Mouse (Mus musculus) testis, adult 2 months (tissue): ENCODE results near the gene Traip. TPM values are rescaled to one million over a fixed set of nuclear protein-coding genes. Genes with fewer than 3 reads are reported as not detected.
"Not testable (repeated sequence)": the region's sequence is repeated elsewhere in the genome, so short reads cannot be mapped to it uniquely, and the experiment has no call there.

Experiments
- H3K27ac ChIP-seq: fragments of 200-500 bp; 2 replicates; pipeline ENCODE4 v1.5.1; 2012; ENCODE audit warnings: low read depth, low read length; ENCODE audit not compliant: control insufficient read depth, insufficient read depth
- H3K27me3 ChIP-seq: fragments of 200-500 bp; 2 replicates; pipeline ENCODE4 v1.6.1; 2012; ENCODE audit warnings: mild to moderate bottlenecking, low read length, moderate library complexity; ENCODE audit not compliant: control insufficient read depth, insufficient read depth
- H3K36me3 ChIP-seq: fragments of 200-500 bp; 2 replicates; pipeline ENCODE4 v1.6.1; 2012; ENCODE audit warnings: mild to moderate bottlenecking, low read length; ENCODE audit not compliant: control insufficient read depth, insufficient read depth
- H3K4me1 ChIP-seq: fragments of 200-500 bp; 2 replicates; pipeline ENCODE4 v1.6.1; 2012; ENCODE audit warnings: low read length; ENCODE audit not compliant: control insufficient read depth, insufficient read depth
- H3K4me3 ChIP-seq: fragments of 200-500 bp; 2 replicates; pipeline ENCODE4 v1.5.1; 2012; ENCODE audit warnings: low read depth, mild to moderate bottlenecking, low read length, moderate library complexity, mixed read lengths; ENCODE audit not compliant: control insufficient read depth
- CTCF ChIP-seq: fragments of 200-500 bp; IDR thresholded peaks from 2 replicates; pipeline ENCODE4 v1.5.1; 2012; ENCODE audit warnings: low read depth, mild to moderate bottlenecking, inconsistent platforms, low read length, moderate library complexity; ENCODE audit not compliant: control insufficient read depth, insufficient read depth, insufficient replicate concordance
- POLR2A ChIP-seq: fragments of 200-500 bp; IDR thresholded peaks from 2 replicates; pipeline ENCODE4 v1.6.1; 2012; ENCODE audit warnings: low read depth, mild to moderate bottlenecking, inconsistent platforms, low read length, moderate library complexity; ENCODE audit not compliant: control insufficient read depth
- polyA plus RNA-seq: library from polyadenylated mRNA; depleted of rRNA; stranded (reverse); fragments of >200 nt; gene quantifications from 2 replicates; pipeline ENCODE4 v1.2.3, GENCODE M21; 2012; rRNA removed

The Traip gene
- polyA plus RNA-seq, 1 experiment = 4.1 TPM

- H3K27ac ChIP-seq = peak overlapping the region; percentile 90
- H3K4me1 ChIP-seq = peaks cover 5% of the 10 kb centered on the region
- no peaks in the 10 kb centered on the region; the same call in 1 of the 2 replicates for H3K36me3 ChIP-seq
- H3K4me3 ChIP-seq = peak overlapping the region; percentile 97
- no peaks in the 10 kb centered on the region for H3K27me3 ChIP-seq
- no peak for TF ChIP-seq CTCF
- TF ChIP-seq POLR2A = no peak
Observed at GRCm38 (mm10) chr9:108003531-108003890, 53.6 kb downstream of the Traip start.

- Histone ChIP-seq H3K27ac (no peak overlapping the region), H3K36me3 (no peaks in the 10 kb centered on the region; the same call in 1 of the 2 replicates), H3K4me1 (peaks cover 5% of the 10 kb centered on the region), H3K4me3 (no peak overlapping the region), H3K27me3 (no peaks in the 10 kb centered on the region)
- no peak for TF ChIP-seq POLR2A
- no peak for TF ChIP-seq CTCF
Observed at GRCm38 (mm10) chr9:108008041-108008440, 58.1 kb downstream of the Traip start.

GRCm38 (mm10) chr9:108010385-108010784 is 60.4 kb downstream of the Traip start:
- Histone ChIP-seq H3K27ac (no peak overlapping the region), H3K4me3 (no peak overlapping the region), H3K27me3 (no peaks in the 10 kb centered on the region), H3K4me1 (no peaks in the 10 kb centered on the region), H3K36me3 (no peaks in the 10 kb centered on the region; the same call in 1 of the 2 replicates)
- no peak for TF ChIP-seq POLR2A
- no peak for TF ChIP-seq CTCF

GRCm38 (mm10) chr9:108013577-108013976 is 63.6 kb downstream of the Traip start:
- not testable (repeated sequence) for H3K36me3 ChIP-seq, H3K27ac ChIP-seq, H3K4me1 ChIP-seq, H3K4me3 ChIP-seq, H3K27me3 ChIP-seq

GRCm38 (mm10) chr9:108017127-108017526 is 67.2 kb downstream of the Traip start:
- no peaks in the 10 kb centered on the region for H3K27me3 ChIP-seq
- no peak overlapping the region for H3K27ac ChIP-seq
- H3K4me1 ChIP-seq = no peaks in the 10 kb centered on the region
- H3K36me3 ChIP-seq = no peaks in the 10 kb centered on the region
- no peak overlapping the region for H3K4me3 ChIP-seq
- TF ChIP-seq CTCF (no peak), POLR2A (no peak)

GRCm38 (mm10) chr9:108020741-108021140 is 70.8 kb downstream of the Traip start:
- no peaks in the 10 kb centered on the region for H3K4me1 ChIP-seq
- H3K4me3 ChIP-seq = no peak overlapping the region
- H3K27ac ChIP-seq = no peak overlapping the region
- peaks cover 2% of the 10 kb centered on the region; the same call in 1 of the 2 replicates for H3K36me3 ChIP-seq
- H3K27me3 ChIP-seq = no peaks in the 10 kb centered on the region
- no peak for TF ChIP-seq POLR2A

Other genes starting within 250 kb of the Traip start
- 9.9 and 12.0 TPM in 2 replicates for gene Sema3f, start 239.7 kb upstream of the Traip start, polyA plus RNA-seq
- 52.0 and 57.8 TPM in 2 replicates for gene Rbm5, start 179.1 kb upstream of the Traip start, polyA plus RNA-seq
- 26.8 and 28.1 TPM in 2 replicates for gene Rbm6, start 76.9 kb upstream of the Traip start, polyA plus RNA-seq
- gene Mon1a, start 62.0 kb upstream of the Traip start, polyA plus RNA-seq = 14.1 and 14.9 TPM in 2 replicates
- 4.3 and 4.6 TPM in 2 replicates for gene Mst1r, start 43.3 kb upstream of the Traip start, polyA plus RNA-seq
- 360 and 372 TPM in 2 replicates for gene Actl11, start 21.7 kb upstream of the Traip start, polyA plus RNA-seq
- gene Camkv, start 14.5 kb upstream of the Traip start, polyA plus RNA-seq = 6.5 and 6.6 TPM in 2 replicates
- 2.0 and 3.5 TPM in 2 replicates for gene Uba7, start 25.4 kb downstream of the Traip start, polyA plus RNA-seq
- not detected in 2 replicates for gene Gm20661, start 32.9 kb downstream of the Traip start, polyA plus RNA-seq
- gene Inka1, start 35.7 kb downstream of the Traip start, polyA plus RNA-seq = 0.57 and 1.2 TPM in 2 replicates
- 387 and 461 TPM in 2 replicates for gene Cdhr4, start 42.4 kb downstream of the Traip start, polyA plus RNA-seq
- gene Gm20662, start 46.2 kb downstream of the Traip start, polyA plus RNA-seq = 282 and 285 TPM in 2 replicates
- gene Ip6k1, start 52.4 kb downstream of the Traip start, polyA plus RNA-seq = 247 and 280 TPM in 2 replicates
- 21.5 and 21.6 TPM in 2 replicates for gene Gmppb, start 99.1 kb downstream of the Traip start, polyA plus RNA-seq
- 1.3 and 1.4 TPM in 2 replicates for gene Amigo3, start 103.0 kb downstream of the Traip start, polyA plus RNA-seq
- gene Mst1, start 130.3 kb downstream of the Traip start, polyA plus RNA-seq = 0.59 and 0.90 TPM in 2 replicates
- 82.8 and 86.7 TPM in 2 replicates for gene Rnf123, start 133.2 kb downstream of the Traip start, polyA plus RNA-seq
- 19.2 and 21.2 TPM in 2 replicates for gene Apeh, start 144.5 kb downstream of the Traip start, polyA plus RNA-seq
- 1.2 TPM in 2 replicates for gene Bsn, start 240.2 kb downstream of the Traip start, polyA plus RNA-seq